Mouse (Mus musculus): ENCODE results near the gene P4hb.
A peak's percentile ranks its signal among the peaks of the same experiment; 100 is the strongest.
"Not testable (repeated sequence)": the region's sequence is repeated elsewhere in the genome, so short reads cannot be mapped to it uniquely, and the experiment has no call there.

Gene P4hb

DNA sequence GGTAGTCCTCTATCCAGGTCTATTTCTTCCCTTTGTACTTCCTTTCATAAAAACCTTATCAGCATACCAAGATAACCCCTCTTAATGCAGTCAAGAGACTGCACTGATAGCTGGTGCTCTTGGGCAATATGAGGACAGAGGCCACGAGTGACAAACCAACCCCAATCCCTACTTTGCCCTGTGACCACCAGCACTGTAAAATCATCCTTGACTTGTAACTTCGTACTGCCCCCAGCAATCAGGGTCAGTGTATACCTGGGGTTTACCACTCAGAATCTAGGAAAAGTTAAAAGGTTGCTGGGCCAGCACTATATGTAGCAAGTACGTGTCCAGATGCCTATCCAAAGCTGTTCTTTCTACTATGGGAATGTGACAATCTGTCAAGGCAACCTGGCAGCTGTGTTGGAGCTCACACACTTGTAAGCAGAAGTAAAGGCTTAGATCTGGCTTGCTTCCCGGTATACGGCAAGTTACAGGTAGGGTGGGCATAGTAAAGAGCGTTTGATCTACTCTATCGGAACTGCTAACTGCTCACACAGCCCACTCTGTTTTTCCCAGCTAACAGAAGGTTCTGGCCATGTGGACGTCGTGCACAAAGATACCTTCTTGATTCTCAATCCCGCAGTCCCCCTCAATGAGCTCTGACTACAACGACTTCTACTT, 1.2 kb downstream of the P4hb start:
- no peak for DNase-seq

- no peak for DNase-seq
These were observed 1.9 kb downstream of the P4hb start for GRCm38 (mm10) chr11:120571122-120571521.

GRCm38 (mm10) chr11:120568324-120568723, 4.7 kb downstream of the P4hb start:
- no peak for DNase-seq

DNA sequence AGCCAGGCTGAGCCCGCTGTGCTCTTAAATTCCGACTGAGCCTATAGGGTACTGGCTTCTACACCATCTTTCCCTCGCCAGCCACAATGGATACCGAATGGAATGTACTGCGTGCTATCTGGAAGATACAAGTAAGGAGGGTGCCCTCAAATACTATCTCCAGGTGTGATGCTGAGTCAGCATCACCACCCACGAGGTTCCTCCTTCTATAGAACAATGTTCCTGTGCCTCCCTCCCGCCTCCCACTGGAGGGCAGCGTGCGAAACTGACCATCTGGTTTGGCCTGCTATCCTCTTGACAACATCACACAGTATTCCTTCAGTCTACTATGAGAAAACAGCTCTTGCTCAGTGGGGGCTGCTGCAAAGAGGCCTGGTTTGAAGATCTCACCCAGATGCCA, 7.9 kb downstream of the P4hb start:
- DNase-seq: no peak

DNA sequence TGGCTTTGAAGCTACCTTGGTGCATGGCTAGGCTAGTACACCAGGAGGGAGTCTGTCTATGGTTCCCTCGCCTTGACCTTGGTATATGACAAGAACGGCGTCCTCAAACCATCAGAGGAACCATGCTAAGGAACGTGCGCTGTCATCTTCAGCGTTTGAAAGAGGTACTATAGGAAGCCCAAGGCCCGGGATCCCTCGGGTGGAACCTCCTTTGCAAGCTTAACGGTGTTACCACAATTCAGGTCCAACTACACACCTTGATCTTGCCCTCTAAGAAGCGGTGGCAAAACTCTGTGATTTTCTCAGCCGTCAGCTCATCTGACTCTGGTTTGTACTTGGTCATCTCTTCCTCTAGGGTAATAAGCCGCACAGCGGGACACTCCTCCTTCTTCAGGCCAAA, 10.1 kb downstream of the P4hb start:
- no peak for DNase-seq

DNA sequence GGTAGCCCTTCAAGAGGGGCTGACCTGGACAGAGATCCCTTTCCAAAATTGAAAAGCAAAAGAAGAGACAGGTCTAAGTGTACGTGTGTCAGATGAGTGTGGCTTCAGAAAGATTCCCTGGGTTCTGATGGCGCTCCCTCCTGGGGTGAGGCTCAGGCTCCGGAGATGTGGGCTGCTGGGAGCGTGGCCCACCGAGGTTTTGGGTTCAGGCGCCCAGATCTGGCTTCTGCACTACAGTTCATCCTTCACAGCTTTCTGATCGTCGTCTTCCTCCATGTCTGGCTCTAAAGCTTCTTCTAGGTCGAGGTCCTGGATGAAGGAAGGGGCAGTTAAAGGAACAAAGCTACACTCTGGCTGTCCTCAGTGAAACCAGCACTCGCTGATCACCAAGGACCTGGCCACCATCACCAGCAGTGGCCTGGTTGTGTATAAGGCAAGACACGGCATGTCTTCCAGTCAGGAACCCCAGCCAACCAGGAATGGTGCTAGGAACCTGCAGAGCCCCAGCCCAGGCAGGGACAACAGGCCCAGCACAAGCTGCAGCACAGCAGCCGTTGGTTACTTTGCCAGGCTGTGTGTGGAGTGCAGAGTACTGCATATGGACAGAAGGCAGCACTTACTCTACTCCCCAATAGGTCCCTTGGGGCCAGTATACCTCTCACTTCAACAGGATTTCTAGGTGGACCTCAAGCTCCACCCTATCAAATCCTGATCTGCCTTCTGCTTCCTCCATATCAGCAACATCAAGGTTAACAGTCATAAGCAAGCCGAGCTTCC, 11.9 kb downstream of the P4hb start:
- DNase-seq: no peak

DNA sequence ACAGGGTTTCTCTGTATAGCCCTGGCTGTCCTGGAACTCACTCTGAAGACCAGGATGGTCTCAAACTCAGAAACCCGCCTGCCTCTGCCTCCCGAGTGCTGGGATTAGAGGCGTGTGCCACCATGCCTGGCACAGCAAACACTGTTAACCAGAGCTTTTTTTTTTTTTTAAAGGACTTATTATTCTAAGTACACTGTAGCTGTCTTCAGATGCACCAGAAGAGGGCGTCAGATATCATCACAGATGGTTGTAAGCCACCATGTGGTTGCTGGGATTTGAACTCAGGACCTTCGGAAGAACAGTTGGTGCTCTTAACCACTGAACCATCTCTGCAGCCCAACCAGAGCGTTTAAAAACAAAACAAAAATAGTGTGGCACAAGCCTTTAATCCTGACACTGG, 14.2 kb downstream of the P4hb start:
- not testable (repeated sequence) for DNase-seq

GRCm38 (mm10) chr11:120555260-120555659, 17.8 kb downstream of the P4hb start:
- no peak for DNase-seq

GRCm38 (mm10) chr11:120554834-120555233, 18.2 kb downstream of the P4hb start:
- DNase-seq: no peak

GRCm38 (mm10) chr11:120552736-120553135, 20.3 kb downstream of the P4hb start:
- no peak for DNase-seq

- no peak for DNase-seq
These were observed 22.1 kb downstream of the P4hb start, which contains the start of gene Ppp1r27 for GRCm38 (mm10) chr11:120550810-120551440. Ppp1r27 (minus strand) TSS chr11:120551132.

GRCm38 (mm10) chr11:120549986-120550809, 22.9 kb downstream of the P4hb start:
- DNase-seq: peak in 1 of 2 experiments; percentile 32

DNA sequence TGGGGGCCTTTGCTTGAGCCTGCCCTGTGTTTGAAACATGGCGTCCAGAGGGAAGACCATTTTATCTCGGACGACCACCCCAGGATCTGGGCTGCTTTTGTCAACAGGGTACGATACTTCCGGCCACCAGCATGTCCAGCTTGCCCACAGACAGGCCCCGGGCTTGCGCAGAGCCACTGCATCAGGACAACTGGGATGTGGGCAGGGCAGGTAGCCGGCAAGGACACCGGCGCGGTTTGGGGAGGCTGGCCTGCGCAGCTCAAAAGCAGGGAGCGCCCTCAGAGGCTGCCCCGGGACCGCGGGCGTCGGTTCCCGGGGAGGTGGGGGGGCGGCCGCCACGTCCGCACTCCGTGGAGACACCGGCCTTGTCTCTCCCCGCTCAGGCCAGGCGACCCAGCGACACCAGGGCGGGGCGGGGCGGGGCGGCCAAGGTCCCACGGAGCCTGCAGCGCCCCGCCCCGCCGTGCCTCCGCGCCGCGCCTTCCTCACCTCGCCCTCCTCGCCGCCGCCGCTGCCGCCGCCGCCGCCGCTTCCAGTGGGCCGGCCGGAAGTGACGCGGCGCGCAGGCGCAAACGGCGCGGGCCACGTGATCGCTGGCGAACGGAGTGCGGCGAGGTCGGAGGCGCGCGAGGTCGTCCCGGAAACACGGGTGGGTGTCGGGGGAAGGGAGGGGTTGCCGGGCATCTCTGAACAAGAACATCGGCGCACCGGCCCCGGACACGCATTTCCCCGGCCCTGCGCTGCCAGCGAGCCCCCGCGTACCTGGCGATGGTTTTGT, 23.7 kb downstream of the P4hb start, which contains the start of gene Mcrip1:
TSS of gene Mcrip1 (minus strand) at position 560 of the 778 bp plus-strand sequence.
- DNase-seq: peak; percentile 94 to 96

- no peak for DNase-seq
These were observed 24.3 kb downstream of the P4hb start for GRCm38 (mm10) chr11:120548786-120549167.

GRCm38 (mm10) chr11:120548214-120548613, 24.8 kb downstream of the P4hb start:
- DNase-seq: no peak

DNA sequence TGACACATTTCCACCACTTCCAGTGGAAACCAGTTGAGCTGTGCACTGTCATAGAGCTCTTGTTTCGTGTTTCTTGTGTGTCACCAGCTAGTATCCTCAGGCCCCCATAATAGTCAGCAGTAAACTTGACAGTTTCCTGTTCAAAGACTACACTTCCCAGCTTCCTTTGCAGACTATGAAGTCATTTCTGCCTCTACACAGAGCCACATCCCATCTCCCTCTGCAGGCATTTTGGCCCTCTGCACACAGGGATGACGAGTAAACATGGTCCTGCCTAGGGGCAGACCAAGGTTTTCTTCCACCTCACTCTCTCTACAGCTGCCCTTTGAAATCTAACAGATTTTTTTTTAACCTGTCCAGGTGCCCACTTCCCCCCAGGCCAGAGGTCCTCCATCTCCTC, 25.6 kb downstream of the P4hb start:
- peak; percentile 16 to 26 for DNase-seq

DNA sequence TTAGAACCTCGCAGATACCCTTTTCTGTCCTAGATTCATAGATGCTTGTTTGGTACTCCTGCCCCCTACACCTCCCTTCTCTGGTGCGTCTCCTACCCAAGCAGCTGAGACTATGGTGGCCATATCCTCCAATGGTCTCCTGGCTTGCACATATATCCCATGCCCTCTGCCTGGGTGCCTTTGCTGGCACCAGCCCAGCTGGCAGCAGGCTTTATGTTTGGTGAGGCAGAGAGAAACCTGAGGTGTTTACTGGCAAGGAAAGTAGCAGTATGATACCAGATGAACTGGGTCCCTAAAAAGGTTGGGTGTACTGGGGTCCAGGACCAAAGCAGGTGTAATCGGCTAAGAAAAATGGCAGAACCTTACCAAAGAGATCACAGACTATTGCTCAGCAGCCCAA, 27.1 kb downstream of the P4hb start:
- DNase-seq: no peak

GRCm38 (mm10) chr11:120542376-120542775, 30.7 kb downstream of the P4hb start:
- no peak for DNase-seq

- peak; percentile 29 to 32 for DNase-seq
These were observed 31.1 kb downstream of the P4hb start for GRCm38 (mm10) chr11:120541907-120542306.

GRCm38 (mm10) chr11:120539285-120540014, 33.6 kb downstream of the P4hb start:
- DNase-seq: no peak

DNA sequence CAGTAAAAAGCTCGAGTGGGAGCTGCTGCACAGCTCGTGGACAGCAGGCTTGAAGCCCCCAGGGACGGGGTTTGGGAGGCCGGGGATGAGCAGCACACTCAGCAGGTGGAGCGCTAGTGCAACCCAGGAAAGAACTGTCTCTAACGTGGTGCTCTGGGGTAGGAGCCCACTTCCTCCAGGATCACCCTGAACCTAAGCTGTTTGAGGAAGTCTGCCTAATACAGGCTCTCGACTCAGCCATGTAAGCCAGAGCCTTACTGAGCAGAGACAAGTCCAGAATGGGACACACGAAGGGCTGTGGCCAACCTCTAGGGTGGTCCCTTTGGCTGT, 34.1 kb downstream of the P4hb start:
- DNase-seq: no peak
